Mouse (Mus musculus) embryonic facial prominence, embryonic 13.5 days (tissue): Measurements from ENCODE around the gene Tanc1. TPM values are rescaled to one million over a fixed set of nuclear protein-coding genes. Genes with fewer than 3 reads are reported as not detected.

ENCODE experiments used
- ATAC-seq: fragments of 200-750 bp; cut with Nextera tagmentation; 2 replicates; pipeline ENCODE4 v1.8.0; 2017; ENCODE audit warnings: low read depth; ENCODE audit not compliant: insufficient number of reproducible peaks, insufficient read depth, low FRiP score, low TSS enrichment
- H3K27ac ChIP-seq: fragments of 300-500 bp; sonication (generic); 2 replicates; pipeline ENCODE4 v1.5.1; 2015; ENCODE audit warnings: moderate library complexity, mild to moderate bottlenecking, inconsistent platforms
- H3K27me3 ChIP-seq: fragments of 300-500 bp; sonication (generic); 2 replicates; pipeline ENCODE4 v1.6.1; 2015; ENCODE audit warnings: mild to moderate bottlenecking, inconsistent platforms
- H3K36me3 ChIP-seq: fragments of 300-500 bp; sonication (generic); 2 replicates; pipeline ENCODE4 v1.6.1; 2015; ENCODE audit warnings: mild to moderate bottlenecking, inconsistent platforms
- H3K4me1 ChIP-seq: fragments of 300-500 bp; sonication (generic); 2 replicates; pipeline ENCODE4 v1.6.1; 2015; ENCODE audit warnings: inconsistent platforms
- H3K4me2 ChIP-seq: fragments of 300-500 bp; sonication (generic); 2 replicates; pipeline ENCODE4 v1.6.1; 2015; ENCODE audit warnings: moderate library complexity, mild to moderate bottlenecking, inconsistent platforms
- H3K4me3 ChIP-seq: fragments of 300-500 bp; sonication (generic); 2 replicates; pipeline ENCODE4 v1.5.1; 2015; ENCODE audit warnings: mild to moderate bottlenecking, inconsistent platforms
- H3K9ac ChIP-seq: fragments of 300-500 bp; sonication (generic); 2 replicates; pipeline ENCODE4 v1.6.1; 2015; ENCODE audit warnings: mild to moderate bottlenecking, inconsistent platforms
- H3K9me3 ChIP-seq: fragments of 300-500 bp; sonication (generic); 2 replicates; pipeline ENCODE4 v1.6.1; 2016; ENCODE audit warnings: inconsistent platforms
- WGBS: fragments of 180-500 bp; shearing (Covaris S2); methylation state at CpG from one replicate; pipeline ENCODE4 v1.1.7; 2015; ENCODE audit warnings: mixed read lengths; 5-methylcytosine and 5-hydroxymethylcytosine counted together
- polyA plus RNA-seq: library from polyadenylated mRNA; unstranded; fragments of >200 nt; fragmentation: Nextera tagmentation; extraction: Ambion mirVana; gene quantifications from 2 replicates; pipeline ENCODE4 v1.2.1, GENCODE M21; 2015

Gene Tanc1
- polyA plus RNA-seq, 1 experiment from 2014 or later, result 39.4 TPM

DNA sequence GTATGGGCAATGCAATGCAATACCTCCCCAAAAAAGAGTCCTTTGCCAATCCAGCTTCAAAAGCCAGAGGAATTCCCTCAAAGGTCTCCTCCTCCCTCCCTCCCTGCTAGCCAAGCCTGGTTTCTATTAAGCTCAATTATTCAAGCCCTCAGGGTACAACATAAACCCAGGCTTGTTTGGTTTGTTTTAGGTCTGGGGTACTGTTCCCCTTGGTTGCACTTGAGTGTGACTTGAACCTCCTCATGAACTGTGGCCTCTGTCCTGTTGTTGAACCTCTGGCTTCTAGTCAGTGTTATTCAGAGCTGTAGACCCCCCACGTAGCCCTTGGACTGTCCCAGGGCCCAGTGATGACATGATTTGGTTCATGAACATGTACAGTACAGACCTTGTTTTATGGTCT, 62.0 kb downstream of the Tanc1 start:
- no peak for ATAC-seq
- Histone ChIP-seq H3K4me1 (peaks cover 75% of the 10 kb centered on the region), H3K9me3 (no peaks in the 10 kb centered on the region; the same call in 1 of the 2 replicates), H3K4me3 (no peak overlapping the region), H3K9ac (no peak overlapping the region), H3K27me3 (no peaks in the 10 kb centered on the region), H3K4me2 (no peak overlapping the region), H3K27ac (peak overlapping the region; percentile 33; the same call in 1 of the 2 replicates), H3K36me3 (no peaks in the 10 kb centered on the region)
- WGBS, result 20% methylated on average over 1 of the region's 1 CpGs

DNA sequence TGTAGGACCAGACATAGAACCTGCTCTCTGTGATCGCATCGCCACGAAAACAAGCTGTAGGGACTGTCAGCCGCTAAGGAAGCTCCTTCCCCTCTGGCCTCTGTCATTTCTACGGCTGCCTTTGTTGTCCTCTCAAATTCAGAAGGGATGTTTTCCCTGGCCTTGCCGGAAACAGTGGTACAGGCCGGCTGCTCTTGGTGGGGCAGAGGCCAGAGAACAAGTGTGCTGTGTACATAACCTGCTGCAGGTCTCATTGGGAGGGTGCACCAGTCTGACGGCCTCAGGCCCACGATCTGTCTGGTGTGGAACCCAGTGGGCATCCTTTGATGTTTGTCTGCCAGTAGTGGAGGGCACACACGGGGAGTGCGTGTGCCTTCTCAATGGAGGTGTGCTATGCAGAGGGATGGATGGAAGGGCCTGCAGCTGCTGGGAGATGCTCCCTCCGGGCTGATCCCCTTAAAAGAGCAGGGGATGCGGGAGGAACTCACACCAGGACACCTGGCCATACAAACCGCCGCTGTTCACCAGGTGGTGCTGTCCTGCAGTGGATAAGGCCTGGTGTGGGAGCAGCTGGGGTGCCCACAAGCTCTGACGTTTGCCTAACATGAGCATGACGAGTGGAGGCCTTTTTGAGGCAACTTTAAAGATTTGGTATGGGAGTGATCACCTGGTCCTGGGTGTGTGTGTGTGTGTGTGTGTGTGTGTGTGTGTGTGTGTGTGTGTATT, 63.6 kb downstream of the Tanc1 start:
- Histone ChIP-seq H3K4me3 (no peak overlapping the region), H3K27ac (no peak overlapping the region), H3K27me3 (no peaks in the 10 kb centered on the region), H3K36me3 (no peaks in the 10 kb centered on the region), H3K9me3 (no peaks in the 10 kb centered on the region; the same call in 1 of the 2 replicates), H3K4me2 (no peak overlapping the region), H3K9ac (no peak overlapping the region), H3K4me1 (peaks cover 82% of the 10 kb centered on the region)
- WGBS, result 27% methylated on average over 17 of the region's 17 CpGs
- no peak for ATAC-seq

DNA sequence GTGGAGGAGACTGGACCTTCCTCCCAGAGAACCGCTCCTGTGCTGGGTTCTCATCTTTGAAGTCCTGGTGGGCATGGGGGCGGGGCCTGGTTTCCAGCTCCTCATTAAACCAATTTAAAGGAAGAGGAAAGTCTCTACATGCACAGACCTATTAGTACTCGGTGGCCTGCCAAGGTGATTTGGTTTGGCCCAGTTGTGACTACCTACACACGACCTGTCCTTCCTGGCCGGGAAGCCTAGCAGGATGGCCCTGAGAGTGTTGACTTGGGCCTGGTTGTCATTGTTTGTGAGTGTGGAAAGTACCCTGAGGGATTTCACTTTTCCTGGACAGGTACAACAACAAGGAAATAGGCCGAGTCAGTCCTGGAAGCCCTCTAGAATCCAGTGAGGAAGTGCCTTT, 64.2 kb downstream of the Tanc1 start:
- Histone ChIP-seq H3K4me2 (no peak overlapping the region), H3K9me3 (no peaks in the 10 kb centered on the region; the same call in 1 of the 2 replicates), H3K9ac (no peak overlapping the region), H3K36me3 (no peaks in the 10 kb centered on the region), H3K4me1 (peaks cover 78% of the 10 kb centered on the region), H3K27ac (peak overlapping the region; percentile 28; the same call in 1 of the 2 replicates), H3K4me3 (no peak overlapping the region), H3K27me3 (no peaks in the 10 kb centered on the region)
- 65% methylated on average over 6 of the region's 6 CpGs for WGBS
- no peak for ATAC-seq

DNA sequence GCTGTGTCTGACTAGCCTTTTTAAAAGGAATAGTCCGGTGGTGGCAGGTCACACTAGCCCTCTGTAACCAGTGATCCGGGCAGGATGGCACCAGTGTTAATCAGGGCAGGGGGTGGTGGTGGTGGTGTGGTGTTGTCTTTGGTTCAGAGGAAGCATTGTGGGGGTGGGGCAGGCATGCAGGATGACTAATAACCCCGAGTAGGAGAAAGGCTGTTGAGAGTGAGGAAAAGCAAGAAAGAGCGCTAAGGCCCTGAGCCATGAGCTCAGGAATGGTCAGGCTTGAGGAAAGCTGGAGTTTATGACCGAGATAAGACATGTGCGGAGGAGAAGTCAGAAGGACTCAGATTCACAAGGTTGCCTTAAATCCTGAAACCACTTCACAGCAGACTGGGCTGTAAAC, 64.6 kb downstream of the Tanc1 start:
- peaks cover 74% of the 10 kb centered on the region for H3K4me1 ChIP-seq
- H3K27ac ChIP-seq, result peak overlapping the region; percentile 28; the same call in 1 of the 2 replicates
- no peak overlapping the region for H3K9ac ChIP-seq
- no peak overlapping the region for H3K4me2 ChIP-seq
- H3K4me3 ChIP-seq, result no peak overlapping the region
- no peaks in the 10 kb centered on the region; the same call in 1 of the 2 replicates for H3K9me3 ChIP-seq
- no peak for ATAC-seq
- H3K36me3 ChIP-seq, result no peaks in the 10 kb centered on the region
- H3K27me3 ChIP-seq, result no peaks in the 10 kb centered on the region
- 55% methylated on average over 6 of the region's 6 CpGs for WGBS

DNA sequence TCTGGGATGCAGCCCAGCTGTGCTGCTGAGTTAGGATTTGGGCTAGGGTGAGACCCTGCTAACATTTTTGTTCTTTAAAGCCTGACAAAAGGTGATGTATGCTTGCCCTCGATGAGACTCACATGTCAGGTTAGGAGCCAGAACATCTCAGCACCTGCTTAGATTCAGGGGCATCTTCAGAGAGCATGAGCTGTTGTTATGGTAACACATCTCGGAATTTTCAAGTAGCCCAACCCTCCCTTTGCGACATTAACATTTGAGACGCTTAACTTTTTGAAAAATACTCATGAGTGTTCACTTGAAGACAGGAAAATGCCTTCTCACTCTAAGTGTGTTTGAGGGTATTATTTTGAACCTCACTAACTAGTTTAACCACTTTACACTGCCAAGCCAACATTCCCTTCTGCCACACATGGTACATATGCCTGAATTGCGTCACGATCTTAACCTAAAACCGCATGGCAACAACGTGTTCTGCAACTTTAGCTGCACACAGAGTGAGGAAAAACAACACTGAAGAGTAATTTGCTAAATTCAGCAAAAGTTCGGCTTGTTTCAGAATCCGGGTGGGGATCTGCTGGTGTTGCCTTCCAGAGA, 67.7 kb downstream of the Tanc1 start:
- H3K36me3 ChIP-seq, result no peaks in the 10 kb centered on the region
- H3K4me1 ChIP-seq, result peaks cover 74% of the 10 kb centered on the region
- 59% methylated on average over 10 of the region's 10 CpGs for WGBS
- H3K27ac ChIP-seq, result peak overlapping the region; percentile 70; the same call in 1 of the 2 replicates
- no peak for ATAC-seq
- no peak overlapping the region for H3K9ac ChIP-seq
- no peaks in the 10 kb centered on the region for H3K9me3 ChIP-seq
- no peak overlapping the region for H3K4me3 ChIP-seq
- no peaks in the 10 kb centered on the region for H3K27me3 ChIP-seq
- no peak overlapping the region for H3K4me2 ChIP-seq

DNA sequence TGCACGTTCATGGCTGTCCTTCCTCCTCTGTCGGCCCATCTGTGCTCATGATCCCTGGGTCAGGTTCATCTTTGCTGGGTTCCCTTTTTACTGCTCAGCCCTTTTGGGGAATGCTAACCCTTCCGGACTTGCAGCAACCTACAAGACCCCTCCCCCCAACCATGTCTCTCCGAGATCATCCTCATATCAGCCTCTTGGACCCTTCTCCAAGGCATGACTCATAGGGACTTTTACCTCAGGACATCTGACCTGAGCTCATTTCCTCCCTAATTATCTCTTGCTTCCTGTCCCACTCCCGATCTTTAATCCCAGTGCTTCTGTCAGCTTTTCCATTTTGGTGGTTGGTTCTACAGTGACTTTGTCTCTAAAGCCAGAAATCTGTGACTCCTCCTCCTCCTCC, 68.9 kb downstream of the Tanc1 start:
- no peaks in the 10 kb centered on the region for H3K27me3 ChIP-seq
- no peak for ATAC-seq
- no peak overlapping the region for H3K9ac ChIP-seq
- H3K27ac ChIP-seq, result no peak overlapping the region
- H3K9me3 ChIP-seq, result no peaks in the 10 kb centered on the region
- H3K4me1 ChIP-seq, result peaks cover 72% of the 10 kb centered on the region
- H3K4me2 ChIP-seq, result no peak overlapping the region
- H3K4me3 ChIP-seq, result no peak overlapping the region
- H3K36me3 ChIP-seq, result no peaks in the 10 kb centered on the region
- 64% methylated on average over 5 of the region's 5 CpGs for WGBS

DNA sequence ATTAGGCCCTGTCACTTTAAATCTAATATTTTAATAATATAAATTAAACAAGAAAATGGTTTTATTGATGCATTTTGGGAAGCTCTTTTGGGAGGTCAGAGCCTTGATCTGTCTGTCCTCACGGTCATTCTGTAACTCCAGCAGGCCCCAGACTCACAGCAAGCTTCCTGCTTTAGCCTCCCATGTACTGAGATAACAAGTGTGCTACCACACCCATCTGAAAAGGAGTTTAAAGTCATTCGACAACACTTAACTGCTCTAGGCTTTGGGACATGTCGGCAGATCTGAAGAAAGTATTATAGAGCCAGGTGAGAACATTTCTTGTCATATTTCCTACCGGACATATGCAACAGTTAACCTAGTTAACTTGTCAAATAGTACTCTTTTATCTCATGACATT, 69.3 kb downstream of the Tanc1 start:
- WGBS, result 82% methylated on average over 4 of the region's 4 CpGs
- Histone ChIP-seq H3K9ac (no peak overlapping the region), H3K36me3 (no peaks in the 10 kb centered on the region), H3K4me3 (no peak overlapping the region), H3K27ac (no peak overlapping the region), H3K4me2 (no peak overlapping the region), H3K27me3 (no peaks in the 10 kb centered on the region), H3K9me3 (no peaks in the 10 kb centered on the region), H3K4me1 (peaks cover 69% of the 10 kb centered on the region)
- ATAC-seq, result no peak

DNA sequence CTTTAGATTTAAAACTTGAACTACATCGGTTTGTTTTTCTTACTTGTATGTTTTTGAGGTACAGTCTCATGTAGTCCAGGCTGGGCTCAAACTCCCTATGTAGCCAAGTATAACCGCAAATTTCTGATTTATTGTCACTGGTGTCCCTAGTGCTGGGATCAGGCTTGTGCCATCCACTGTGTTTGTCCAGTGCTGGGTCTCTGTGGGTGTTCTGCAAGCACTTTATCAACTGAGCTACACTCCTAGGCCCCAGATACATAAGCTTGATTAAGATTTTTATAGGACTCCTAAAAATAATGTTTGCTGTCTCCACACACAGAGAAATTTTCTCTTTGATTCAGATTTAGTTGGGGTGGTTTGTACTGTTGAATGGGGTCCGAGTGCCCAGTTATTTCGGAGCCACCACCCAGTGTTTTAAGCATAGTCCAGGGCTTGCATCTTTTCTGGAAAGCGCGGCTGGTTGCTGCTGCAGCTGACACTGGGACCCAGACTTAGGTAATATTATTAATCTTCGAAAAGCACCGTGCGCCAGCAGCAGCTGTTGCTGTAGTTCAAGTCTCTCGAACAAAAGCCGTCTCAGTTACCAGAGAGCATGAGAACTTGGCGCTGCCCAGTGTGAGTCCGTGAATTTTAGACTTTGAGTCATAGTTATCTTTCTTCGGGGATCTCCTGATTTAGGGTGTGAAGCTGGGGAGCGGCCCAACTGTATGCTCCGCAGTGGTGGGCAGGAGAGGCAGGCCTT, 73.2 kb downstream of the Tanc1 start:
- H3K9ac ChIP-seq, result no peak overlapping the region
- WGBS, result 85% methylated on average over 16 of the region's 16 CpGs
- H3K4me3 ChIP-seq, result no peak overlapping the region
- H3K9me3 ChIP-seq, result no peaks in the 10 kb centered on the region
- H3K27me3 ChIP-seq, result no peaks in the 10 kb centered on the region
- H3K4me1 ChIP-seq, result peaks cover 53% of the 10 kb centered on the region
- H3K4me2 ChIP-seq, result no peak overlapping the region
- H3K36me3 ChIP-seq, result no peaks in the 10 kb centered on the region
- no peak overlapping the region for H3K27ac ChIP-seq
- no peak for ATAC-seq

DNA sequence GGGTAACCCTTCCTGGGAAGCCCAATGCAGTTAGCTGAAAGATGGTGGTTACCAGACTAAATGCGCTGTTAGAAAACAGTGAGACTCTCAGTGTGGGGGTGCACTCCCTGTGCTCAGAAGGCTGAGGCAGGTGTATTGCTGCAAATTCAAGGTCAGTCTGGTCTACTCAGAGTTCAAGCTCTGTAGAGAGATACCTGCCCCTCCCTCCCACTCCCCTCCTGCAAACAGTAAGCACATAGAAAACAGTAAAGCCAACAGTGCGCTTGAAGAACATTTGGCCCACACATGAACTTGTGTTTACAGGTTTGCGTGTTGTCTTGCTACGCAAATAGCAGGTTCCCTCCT, 73.7 kb downstream of the Tanc1 start:
- no peak overlapping the region for H3K9ac ChIP-seq
- H3K27me3 ChIP-seq, result no peaks in the 10 kb centered on the region
- H3K36me3 ChIP-seq, result no peaks in the 10 kb centered on the region
- ATAC-seq, result no peak
- no peaks in the 10 kb centered on the region for H3K9me3 ChIP-seq
- WGBS, result 94% methylated on average over 4 of the region's 4 CpGs
- no peak overlapping the region for H3K4me2 ChIP-seq
- H3K27ac ChIP-seq, result no peak overlapping the region
- peaks cover 48% of the 10 kb centered on the region for H3K4me1 ChIP-seq
- H3K4me3 ChIP-seq, result no peak overlapping the region

DNA sequence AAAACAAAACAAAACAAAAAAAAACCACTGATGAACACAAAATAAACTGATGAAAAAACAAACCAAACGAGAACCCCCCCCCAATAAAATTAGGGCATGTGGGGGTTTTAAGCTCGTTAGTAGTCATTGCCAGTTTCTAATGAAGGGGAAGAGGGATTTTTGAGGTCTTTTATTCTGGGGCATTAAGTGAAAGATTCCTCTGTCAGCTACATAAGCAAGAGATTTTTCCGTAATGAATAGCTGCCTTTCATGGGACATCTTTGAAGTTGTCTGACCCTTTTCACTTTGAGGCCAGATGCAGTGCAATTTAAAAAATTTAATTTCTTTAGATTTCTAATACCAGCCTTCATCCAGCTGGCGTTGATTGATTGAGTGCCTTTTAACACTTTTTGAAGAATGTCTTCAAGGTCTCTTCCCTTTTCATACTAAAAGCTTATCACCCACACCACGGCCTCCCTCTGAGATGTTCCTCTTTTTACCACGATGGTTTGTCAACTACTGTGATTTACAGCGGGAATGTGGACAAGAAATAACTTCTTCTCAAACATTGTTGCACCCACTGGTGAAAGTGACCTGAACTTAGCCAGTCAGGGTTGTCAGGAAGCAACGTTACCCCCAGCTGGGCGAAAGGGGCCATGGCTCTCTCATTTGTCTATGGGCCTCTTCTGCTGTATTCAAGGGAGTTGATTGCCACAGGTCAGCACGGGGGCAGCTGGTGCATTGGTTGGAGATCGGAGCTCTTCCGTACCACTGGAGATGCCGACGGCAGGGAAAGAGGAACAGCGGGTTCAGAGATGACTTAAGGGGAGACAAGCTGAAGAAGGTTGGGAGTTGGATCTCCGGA, 76.6 kb downstream of the Tanc1 start:
- Histone ChIP-seq H3K27me3 (no peaks in the 10 kb centered on the region), H3K9me3 (no peaks in the 10 kb centered on the region), H3K4me2 (no peak overlapping the region), H3K9ac (no peak overlapping the region), H3K27ac (no peak overlapping the region), H3K4me1 (peaks cover 45% of the 10 kb centered on the region), H3K36me3 (no peaks in the 10 kb centered on the region), H3K4me3 (no peak overlapping the region)
- WGBS, result 65% methylated on average over 16 of the region's 16 CpGs
- ATAC-seq, result no peak

DNA sequence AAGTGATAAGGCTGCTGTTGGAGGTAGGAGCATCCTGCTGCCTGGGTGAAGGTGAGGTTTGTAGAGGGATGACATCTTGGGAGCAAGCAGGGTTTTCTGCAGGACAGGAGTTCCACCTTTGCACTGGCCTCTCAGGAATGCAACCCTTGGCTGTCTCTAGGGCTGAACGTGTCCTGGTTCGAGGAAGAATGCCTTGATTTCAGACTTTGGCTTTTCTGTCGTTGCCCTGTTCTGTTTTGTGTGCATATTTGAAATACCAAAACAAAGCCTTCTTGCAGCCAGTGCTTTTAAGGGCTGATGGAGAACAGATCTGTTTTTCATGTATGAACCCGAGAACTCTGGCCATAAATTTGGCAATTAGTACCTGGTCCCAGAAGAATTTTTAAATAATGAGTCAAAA, 79.3 kb downstream of the Tanc1 start:
- 10% methylated on average over 4 of the region's 4 CpGs for WGBS
- Histone ChIP-seq H3K27ac (0 out of 2 replicates have a peak overlapping the region, but pooled peaks have one; percentile 7), H3K27me3 (no peaks in the 10 kb centered on the region), H3K36me3 (no peaks in the 10 kb centered on the region), H3K4me2 (no peak overlapping the region), H3K9ac (no peak overlapping the region), H3K9me3 (no peaks in the 10 kb centered on the region), H3K4me1 (peaks cover 32% of the 10 kb centered on the region), H3K4me3 (no peak overlapping the region)
- ATAC-seq, result no peak
